Mouse (Mus musculus): ENCODE data around the gene Cysrt1.

GRCm38 (mm10) chr2:25278928-25279882, 37.0 kb upstream of the Cysrt1 start:
- peak; percentile 96 for TF ChIP-seq CTCF (IDR thresholded peaks at IDR 0.05; ENCODE audit: low read depth)
- no peak for TF ChIP-seq EP300 (optimal IDR thresholded peaks at IDR 0.05)
